Mouse (Mus musculus): ENCODE measurements around the gene Epb41l1.

DNA sequence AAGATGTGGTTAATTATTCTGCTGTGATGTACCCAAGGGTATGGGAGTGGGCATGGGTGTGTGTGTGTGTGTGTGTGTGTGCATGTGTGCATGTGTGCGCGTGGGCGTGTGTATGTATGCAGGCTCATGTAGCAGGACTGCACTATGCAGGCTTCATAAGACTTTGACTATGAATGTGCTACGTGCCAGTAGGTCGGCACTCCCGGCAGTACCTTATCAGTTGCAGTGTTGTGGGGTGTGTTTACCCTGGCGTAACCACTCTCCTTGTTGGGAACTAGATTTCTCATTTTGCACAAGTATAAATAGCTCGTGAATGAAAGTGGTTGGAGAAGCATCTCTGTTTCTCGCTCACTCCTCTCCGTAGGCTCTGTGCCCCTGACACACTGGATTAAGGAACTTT, 162.2 kb downstream of the Epb41l1 start:
- no peak for TF ChIP-seq POLR2A (IDR thresholded peaks at IDR 0.05; ENCODE audit: low read depth, low read length)
- no peak for TF ChIP-seq CTCF (IDR thresholded peaks at IDR 0.05; ENCODE audit: extremely low read depth, insufficient read length, insufficient replicate concordance, low read depth, low read length)

Data from small intestine, adult 2 months (tissue).